Mouse (Mus musculus): Measurements from ENCODE around the gene Tas2r135. TPM values are rescaled to one million over a fixed set of nuclear protein-coding genes. Genes with fewer than 3 reads are reported as not detected.

The Tas2r135 gene
- polyA plus RNA-seq, 1 experiment from 2014 or later: not detected

DNA sequence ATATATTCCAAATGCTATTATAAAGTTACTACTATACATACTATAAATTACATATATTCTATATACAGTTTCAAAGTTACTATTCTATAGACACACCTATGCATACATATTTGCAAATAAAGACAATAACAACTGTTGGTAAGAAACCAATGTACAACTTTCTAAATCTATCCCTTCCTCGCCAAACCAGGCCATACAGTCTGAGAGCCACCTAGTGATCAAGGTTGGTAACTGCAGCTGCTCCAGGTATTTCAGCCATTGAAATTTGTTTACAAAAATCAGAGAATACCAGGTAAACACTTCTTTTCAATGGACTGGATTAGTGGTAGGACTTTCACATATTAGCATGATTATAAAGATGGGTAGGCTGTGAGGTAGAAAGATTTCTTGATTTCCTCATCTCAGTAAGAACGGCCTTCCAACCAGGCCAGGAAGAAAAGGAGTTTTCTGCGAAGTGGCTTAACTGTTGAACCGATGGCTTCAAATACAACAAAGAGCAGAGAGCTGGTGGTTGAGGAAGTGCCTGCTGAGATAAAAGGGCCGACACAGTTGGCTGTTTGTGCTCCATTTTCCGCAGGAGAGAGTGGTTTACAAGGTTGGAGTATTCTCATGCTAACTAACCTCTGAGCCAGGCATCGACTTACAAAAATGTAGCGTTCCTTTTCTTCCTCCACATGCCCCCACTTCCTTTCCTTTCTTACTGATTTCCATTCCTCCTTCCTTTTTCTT lies 24.7 kb upstream of the Tas2r135 start:
- H3K4me3 ChIP-seq (ENCODE audit: low read length): no peak overlapping the region
- WGBS: 19% methylated on average over 8 of the region's 8 CpGs
- peaks cover 14% of the 10 kb centered on the region for H3K4me1 ChIP-seq (ENCODE audit: control insufficient read depth, insufficient read depth, low read length)
- H3K9me3 ChIP-seq (ENCODE audit: control insufficient read depth, low read length): no peaks in the 10 kb centered on the region
- ATAC-seq (ENCODE audit: low FRiP score, low TSS enrichment): no peak; the same call in 1 of the 2 replicates
- H3K4me2 ChIP-seq (replicated peaks; ENCODE audit: low read depth, low read length): no peak overlapping the region
- no peaks in the 10 kb centered on the region for H3K36me3 ChIP-seq (ENCODE audit: control insufficient read depth, insufficient read depth, low read length)
- H3K27me3 ChIP-seq (ENCODE audit: control insufficient read depth, insufficient read depth, low read length): no peaks in the 10 kb centered on the region
- peak overlapping the region; percentile 28; the same call in 1 of the 2 replicates for H3K9ac ChIP-seq (ENCODE audit: low read depth, low read length)
- no peak overlapping the region for H3K27ac ChIP-seq (ENCODE audit: low read depth, low read length)

DNA sequence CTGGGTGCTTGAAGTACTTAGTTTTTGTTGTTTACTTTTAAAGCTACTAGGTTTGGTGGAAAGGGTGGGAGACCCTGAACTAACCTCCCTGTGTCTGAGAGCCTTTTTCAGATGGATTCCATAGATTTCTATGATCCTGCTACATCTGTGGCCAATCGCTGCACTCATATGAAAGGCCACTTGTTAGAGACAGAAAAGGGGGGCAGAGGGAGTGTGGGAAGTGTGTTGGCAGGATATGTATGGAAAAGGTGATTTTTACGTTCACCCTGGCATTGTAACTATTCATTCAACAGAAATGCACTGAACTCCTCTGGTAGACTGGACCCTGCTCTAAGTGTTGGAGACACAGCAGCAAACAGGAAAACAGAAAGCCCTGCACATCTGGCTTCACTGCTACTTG lies 24.0 kb upstream of the Tas2r135 start:
- WGBS: 59% methylated on average over 2 of the region's 2 CpGs

DNA sequence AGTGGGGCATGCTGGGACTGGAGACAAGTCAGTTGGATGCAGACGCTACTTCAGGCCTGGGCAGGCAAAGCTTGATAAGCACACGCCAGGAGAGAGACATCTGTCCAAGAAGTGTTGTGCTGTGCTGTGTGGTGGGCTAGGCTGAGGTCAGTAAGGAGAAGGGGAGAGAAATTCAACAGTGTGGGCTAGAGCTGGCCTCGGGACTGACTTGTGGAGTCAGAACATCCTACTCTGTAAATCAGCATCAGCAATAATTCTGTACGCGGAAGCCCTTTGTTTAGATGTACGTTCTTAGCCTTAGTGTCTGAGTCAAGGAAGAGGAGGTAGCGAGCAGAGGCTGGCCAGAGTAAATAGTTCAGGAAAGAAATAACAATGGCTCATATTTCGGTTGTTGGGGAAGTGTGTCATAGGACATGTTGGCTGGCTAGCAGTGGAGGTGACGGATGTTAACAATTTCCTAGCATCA lies 23.3 kb upstream of the Tas2r135 start:
- H3K4me2 ChIP-seq (replicated peaks; ENCODE audit: low read depth, low read length): no peak overlapping the region
- H3K9ac ChIP-seq (ENCODE audit: low read depth, low read length): no peak overlapping the region
- WGBS: 30% methylated on average over 9 of the region's 9 CpGs
- ATAC-seq (ENCODE audit: low FRiP score, low TSS enrichment): peak; percentile 53
- H3K4me1 ChIP-seq (ENCODE audit: control insufficient read depth, insufficient read depth, low read length): peaks cover 4% of the 10 kb centered on the region; the same call in 1 of the 2 replicates
- H3K27ac ChIP-seq (ENCODE audit: low read depth, low read length): peak overlapping the region; percentile 25; the same call in 1 of the 2 replicates
- H3K27me3 ChIP-seq (ENCODE audit: control insufficient read depth, insufficient read depth, low read length): no peaks in the 10 kb centered on the region
- no peaks in the 10 kb centered on the region for H3K9me3 ChIP-seq (ENCODE audit: control insufficient read depth, low read length)
- no peak overlapping the region for H3K4me3 ChIP-seq (ENCODE audit: low read length)
- no peaks in the 10 kb centered on the region for H3K36me3 ChIP-seq (ENCODE audit: control insufficient read depth, insufficient read depth, low read length)

More for the DNA sequence above, 24.0 kb upstream of the Tas2r135 start:
- no peaks in the 10 kb centered on the region for H3K36me3 ChIP-seq (ENCODE audit: control insufficient read depth, insufficient read depth, low read length)
- no peak overlapping the region for H3K27ac ChIP-seq (ENCODE audit: low read depth, low read length)
- no peaks in the 10 kb centered on the region for H3K9me3 ChIP-seq (ENCODE audit: control insufficient read depth, low read length)
- no peak overlapping the region for H3K9ac ChIP-seq (ENCODE audit: low read depth, low read length)
- no peak overlapping the region for H3K4me3 ChIP-seq (ENCODE audit: low read length)
- peaks cover 11% of the 10 kb centered on the region for H3K4me1 ChIP-seq (ENCODE audit: control insufficient read depth, insufficient read depth, low read length)
- no peak overlapping the region for H3K4me2 ChIP-seq (replicated peaks; ENCODE audit: low read depth, low read length)
- no peak for ATAC-seq (ENCODE audit: low FRiP score, low TSS enrichment)
- no peaks in the 10 kb centered on the region for H3K27me3 ChIP-seq (ENCODE audit: control insufficient read depth, insufficient read depth, low read length)

DNA sequence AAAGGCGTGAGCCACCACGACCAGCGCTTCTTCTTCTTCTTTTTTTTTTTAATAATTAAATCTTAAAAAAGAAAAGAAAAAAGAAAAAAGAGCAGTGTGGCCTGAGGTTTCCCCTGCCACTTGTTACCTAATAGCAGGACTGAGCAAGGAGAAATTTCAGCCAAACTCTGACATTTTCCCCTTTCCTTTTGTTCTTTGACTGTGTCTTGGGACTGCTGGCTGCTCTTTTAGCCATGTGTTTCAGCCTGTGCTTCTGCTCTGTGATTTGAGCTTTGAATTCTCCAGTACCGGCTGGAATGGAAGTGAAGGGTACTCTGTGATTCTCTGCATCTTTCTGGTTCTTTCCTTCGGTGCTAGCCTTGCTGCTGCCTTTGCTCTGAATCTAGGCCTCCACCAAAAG lies 21.9 kb upstream of the Tas2r135 start:
- no peak overlapping the region for H3K9ac ChIP-seq (ENCODE audit: low read depth, low read length)
- 95% methylated on average over 5 of the region's 5 CpGs for WGBS
- no peak for ATAC-seq (ENCODE audit: low FRiP score, low TSS enrichment)

DNA sequence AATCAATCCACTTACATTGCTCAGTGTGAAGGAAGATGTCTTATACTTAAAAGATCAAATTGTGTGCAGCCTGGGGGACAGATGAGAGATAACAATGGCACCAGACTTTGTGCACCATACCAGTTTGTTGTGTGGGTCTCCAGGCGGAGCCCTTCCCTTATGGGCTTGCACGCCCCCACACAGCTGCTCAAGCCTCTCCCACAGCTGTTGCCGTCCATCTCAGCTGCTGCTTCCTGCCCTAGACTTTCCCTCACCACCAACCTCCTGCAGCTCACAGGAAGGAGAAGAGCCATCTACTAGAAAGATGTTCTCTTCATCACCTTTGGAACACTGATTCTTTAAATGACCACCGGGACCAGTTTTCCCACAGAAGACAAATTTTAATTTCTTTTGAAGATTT lies 19.6 kb upstream of the Tas2r135 start:
- no peaks in the 10 kb centered on the region for H3K36me3 ChIP-seq (ENCODE audit: control insufficient read depth, insufficient read depth, low read length)
- H3K9me3 ChIP-seq (ENCODE audit: control insufficient read depth, low read length): no peaks in the 10 kb centered on the region
- no peaks in the 10 kb centered on the region for H3K27me3 ChIP-seq (ENCODE audit: control insufficient read depth, insufficient read depth, low read length)
- no peak overlapping the region for H3K9ac ChIP-seq (ENCODE audit: low read depth, low read length)
- H3K4me3 ChIP-seq (ENCODE audit: low read length): no peak overlapping the region
- H3K4me2 ChIP-seq (replicated peaks; ENCODE audit: low read depth, low read length): no peak overlapping the region
- WGBS: 54% methylated on average over 4 of the region's 4 CpGs
- no peak for ATAC-seq (ENCODE audit: low FRiP score, low TSS enrichment)
- peaks cover 4% of the 10 kb centered on the region; the same call in 1 of the 2 replicates for H3K4me1 ChIP-seq (ENCODE audit: control insufficient read depth, insufficient read depth, low read length)
- H3K27ac ChIP-seq (ENCODE audit: low read depth, low read length): no peak overlapping the region

More for the DNA sequence above, 21.9 kb upstream of the Tas2r135 start:
- Histone ChIP-seq H3K9me3 (ENCODE audit: control insufficient read depth, low read length) (no peaks in the 10 kb centered on the region), H3K27ac (ENCODE audit: low read depth, low read length) (no peak overlapping the region), H3K4me1 (ENCODE audit: control insufficient read depth, insufficient read depth, low read length) (peaks cover 4% of the 10 kb centered on the region; the same call in 1 of the 2 replicates), H3K27me3 (ENCODE audit: control insufficient read depth, insufficient read depth, low read length) (no peaks in the 10 kb centered on the region), H3K4me3 (ENCODE audit: low read length) (no peak overlapping the region), H3K36me3 (ENCODE audit: control insufficient read depth, insufficient read depth, low read length) (no peaks in the 10 kb centered on the region), H3K4me2 (replicated peaks; ENCODE audit: low read depth, low read length) (no peak overlapping the region)

DNA sequence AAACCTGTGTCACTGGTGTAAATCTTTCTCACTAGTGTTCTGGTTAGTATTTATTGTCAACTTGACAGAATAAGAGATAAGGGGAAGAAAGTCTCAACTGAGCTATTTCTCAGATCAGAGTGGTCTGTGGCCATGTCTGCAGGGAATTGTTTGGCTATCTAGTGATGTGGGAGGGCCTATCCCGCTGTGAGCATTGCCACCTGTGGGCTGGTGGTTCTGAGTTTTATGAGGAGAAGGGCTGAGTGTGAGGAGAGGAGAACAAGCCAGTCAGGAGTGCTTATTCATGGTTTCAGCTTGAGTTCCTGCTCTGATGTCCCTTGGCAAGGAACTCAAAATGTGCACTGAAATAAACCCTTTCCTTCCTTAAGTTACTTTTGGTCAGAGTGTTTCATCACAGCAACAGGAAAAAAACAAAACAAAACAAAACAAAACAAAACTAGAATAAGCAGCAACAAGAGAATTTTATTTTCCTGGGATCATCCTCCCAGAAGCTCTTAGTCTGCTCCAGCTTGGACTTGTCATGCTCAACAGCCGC lies 13.4 kb upstream of the Tas2r135 start:
- H3K9ac ChIP-seq (ENCODE audit: low read depth, low read length): no peak overlapping the region
- no peak overlapping the region for H3K27ac ChIP-seq (ENCODE audit: low read depth, low read length)
- no peaks in the 10 kb centered on the region for H3K4me1 ChIP-seq (ENCODE audit: control insufficient read depth, insufficient read depth, low read length)
- no peaks in the 10 kb centered on the region for H3K36me3 ChIP-seq (ENCODE audit: control insufficient read depth, insufficient read depth, low read length)
- no peak overlapping the region for H3K4me3 ChIP-seq (ENCODE audit: low read length)
- no peak overlapping the region for H3K4me2 ChIP-seq (replicated peaks; ENCODE audit: low read depth, low read length)
- H3K27me3 ChIP-seq (ENCODE audit: control insufficient read depth, insufficient read depth, low read length): no peaks in the 10 kb centered on the region
- WGBS: 19% methylated on average over 2 of the region's 2 CpGs
- H3K9me3 ChIP-seq (ENCODE audit: control insufficient read depth, low read length): no peaks in the 10 kb centered on the region
- peak; percentile 93 for ATAC-seq (ENCODE audit: low FRiP score, low TSS enrichment)

DNA sequence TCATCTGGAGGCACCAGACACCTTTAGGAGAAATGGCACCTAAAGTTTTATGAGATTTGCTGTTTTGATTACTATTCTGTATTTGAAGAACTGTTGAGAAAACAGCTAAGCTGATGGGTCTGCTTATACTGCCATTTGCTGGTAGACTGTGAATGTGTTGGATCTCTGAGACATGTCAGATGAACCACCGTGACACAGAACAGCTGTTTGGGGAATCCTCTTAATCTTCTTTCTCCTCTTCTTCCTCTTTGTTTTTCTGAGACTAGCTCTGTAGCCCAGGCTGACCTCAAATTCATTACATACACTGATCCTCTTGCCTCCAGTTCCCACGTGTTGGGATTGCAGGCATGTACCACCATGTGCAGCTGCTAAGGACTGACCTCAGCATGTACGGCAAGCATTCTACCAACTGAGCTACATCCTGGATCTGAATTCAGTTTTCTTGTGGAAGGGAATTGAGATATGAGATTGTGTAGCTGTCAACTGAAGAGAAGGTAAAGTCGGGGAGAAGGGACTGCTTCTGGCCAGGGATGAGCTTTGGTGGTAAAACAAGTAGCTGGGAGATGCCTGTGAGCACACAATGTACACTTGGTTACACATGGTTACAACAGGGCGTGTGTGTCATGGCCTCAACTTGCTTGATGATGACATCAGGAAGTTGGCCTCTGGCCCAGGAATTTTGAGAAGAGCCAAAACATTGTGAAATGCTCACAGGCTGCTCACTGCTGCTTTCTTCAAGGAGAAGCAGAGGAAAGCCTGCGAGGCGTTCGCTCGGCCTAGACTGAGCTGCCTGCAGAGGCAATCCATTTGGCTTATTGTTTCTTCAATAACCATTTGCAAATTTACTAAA lies 9.0 kb upstream of the Tas2r135 start:
- H3K9ac ChIP-seq (ENCODE audit: low read depth, low read length): no peak overlapping the region
- H3K4me1 ChIP-seq (ENCODE audit: control insufficient read depth, insufficient read depth, low read length): no peaks in the 10 kb centered on the region
- H3K36me3 ChIP-seq (ENCODE audit: control insufficient read depth, insufficient read depth, low read length): no peaks in the 10 kb centered on the region
- no peaks in the 10 kb centered on the region for H3K9me3 ChIP-seq (ENCODE audit: control insufficient read depth, low read length)
- WGBS: 68% methylated on average over 9 of the region's 9 CpGs
- no peaks in the 10 kb centered on the region for H3K27me3 ChIP-seq (ENCODE audit: control insufficient read depth, insufficient read depth, low read length)
- no peak overlapping the region for H3K4me3 ChIP-seq (ENCODE audit: low read length)
- no peak overlapping the region for H3K27ac ChIP-seq (ENCODE audit: low read depth, low read length)
- ATAC-seq (ENCODE audit: low FRiP score, low TSS enrichment): no peak
- no peak overlapping the region for H3K4me2 ChIP-seq (replicated peaks; ENCODE audit: low read depth, low read length)

DNA sequence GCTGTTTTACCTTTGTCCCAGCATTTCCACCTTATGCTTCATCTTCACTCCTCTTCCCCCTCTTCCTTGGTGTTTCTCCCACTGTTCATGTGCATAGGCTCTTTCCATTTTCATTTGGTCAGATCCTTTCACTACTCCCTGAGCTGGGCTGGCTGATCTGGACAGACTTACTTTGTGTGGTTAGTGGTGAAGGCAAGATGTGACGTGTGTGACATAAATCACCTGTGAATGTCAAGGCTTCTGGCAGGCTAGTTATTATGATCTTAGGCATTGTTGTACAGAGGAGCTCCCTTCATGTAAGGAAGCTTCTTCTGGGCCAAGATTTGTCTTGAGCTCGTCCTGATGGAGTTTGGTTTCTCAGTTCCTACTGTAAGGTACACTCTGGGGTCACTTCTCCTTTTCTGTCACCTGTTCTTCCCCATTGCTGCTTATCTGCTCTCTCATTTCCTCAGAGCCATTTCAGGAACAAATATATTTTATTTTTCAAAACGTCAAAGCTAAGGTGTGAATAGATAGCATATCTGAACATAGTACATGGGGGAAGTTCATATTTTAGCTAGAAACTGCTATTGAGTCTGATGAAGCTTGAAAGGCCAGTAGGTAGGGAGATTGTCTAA lies 8.1 kb upstream of the Tas2r135 start:
- H3K4me3 ChIP-seq (ENCODE audit: low read length): no peak overlapping the region
- no peak for ATAC-seq (ENCODE audit: low FRiP score, low TSS enrichment)
- H3K27me3 ChIP-seq (ENCODE audit: control insufficient read depth, insufficient read depth, low read length): no peaks in the 10 kb centered on the region
- H3K36me3 ChIP-seq (ENCODE audit: control insufficient read depth, insufficient read depth, low read length): no peaks in the 10 kb centered on the region
- 67% methylated on average over 3 of the region's 3 CpGs for WGBS
- H3K4me1 ChIP-seq (ENCODE audit: control insufficient read depth, insufficient read depth, low read length): no peaks in the 10 kb centered on the region
- no peak overlapping the region for H3K9ac ChIP-seq (ENCODE audit: low read depth, low read length)
- H3K9me3 ChIP-seq (ENCODE audit: control insufficient read depth, low read length): no peaks in the 10 kb centered on the region
- no peak overlapping the region for H3K4me2 ChIP-seq (replicated peaks; ENCODE audit: low read depth, low read length)
- H3K27ac ChIP-seq (ENCODE audit: low read depth, low read length): no peak overlapping the region
